Mouse (Mus musculus): Measurements from ENCODE around the gene Lrrfip1. TPM values are rescaled to one million over a fixed set of nuclear protein-coding genes. Genes with fewer than 3 reads are reported as not detected.

Gene Lrrfip1
- polyA plus RNA-seq, 1 experiment from 2014 or later, result 79.0 TPM

DNA sequence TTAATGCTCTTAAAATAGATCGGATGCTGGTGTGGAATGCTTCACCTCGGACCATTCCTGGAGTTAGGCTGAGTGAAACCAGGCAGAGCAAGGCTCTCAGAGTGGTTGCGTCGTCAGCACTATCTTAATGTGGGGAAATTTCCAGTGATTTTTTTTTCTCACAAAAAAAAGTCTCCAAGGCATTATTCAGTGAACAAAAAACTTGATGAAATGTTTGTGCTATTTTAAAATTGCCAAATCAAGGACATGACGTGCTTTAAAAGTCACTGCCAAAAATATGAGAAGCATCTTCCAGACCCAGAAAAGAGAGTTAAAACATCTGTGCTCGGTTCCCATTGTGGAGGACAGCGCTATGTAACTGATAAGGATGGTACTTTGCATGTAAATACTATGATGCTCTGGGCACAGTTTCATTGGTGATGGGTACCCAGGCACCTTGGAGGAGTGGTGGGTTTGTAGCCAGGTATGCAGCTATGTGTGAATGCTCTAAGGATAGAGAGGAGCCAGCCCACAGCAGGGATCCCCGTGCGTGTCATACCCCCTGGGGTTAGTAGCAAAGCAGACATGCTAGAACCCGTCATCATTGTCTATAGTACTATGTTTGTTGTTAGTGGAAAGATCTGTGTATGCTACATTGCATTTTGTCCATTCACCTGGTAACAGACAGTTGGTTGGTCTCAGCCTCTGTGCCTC lies 17.8 kb upstream of the Lrrfip1 start:
- Histone ChIP-seq H3K4me2 (replicated peaks; ENCODE audit: low read depth) (no peak overlapping the region), H3K27ac (replicated peaks) (peak overlapping the region; percentile 45; the same call in 1 of the 2 replicates), H3K36me3 (ENCODE audit: control insufficient read depth, insufficient read depth, low read length) (no peaks in the 10 kb centered on the region), H3K9me3 (ENCODE audit: control insufficient read depth, low read length) (no peaks in the 10 kb centered on the region), H3K4me3 (ENCODE audit: low read depth, low read length) (no peak overlapping the region), H3K4me1 (replicated peaks; ENCODE audit: control insufficient read depth, insufficient read depth) (no peaks in the 10 kb centered on the region), H3K9ac (ENCODE audit: low read length) (no peak overlapping the region), H3K27me3 (ENCODE audit: control insufficient read depth, insufficient read depth, low read length) (no peaks in the 10 kb centered on the region)
- TF ChIP-seq EP300 (optimal IDR thresholded peaks at IDR 0.05), result no peak
- no peak for TF ChIP-seq CTCF (IDR thresholded peaks at IDR 0.05; ENCODE audit: low read depth)
- ATAC-seq (ENCODE audit: low FRiP score, low TSS enrichment), result peak; percentile 73; the same call in 1 of the 2 replicates
- WGBS, result 44% methylated on average over 10 of the region's 10 CpGs
- no peak for DNase-seq (ENCODE audit: low spot score)

DNA sequence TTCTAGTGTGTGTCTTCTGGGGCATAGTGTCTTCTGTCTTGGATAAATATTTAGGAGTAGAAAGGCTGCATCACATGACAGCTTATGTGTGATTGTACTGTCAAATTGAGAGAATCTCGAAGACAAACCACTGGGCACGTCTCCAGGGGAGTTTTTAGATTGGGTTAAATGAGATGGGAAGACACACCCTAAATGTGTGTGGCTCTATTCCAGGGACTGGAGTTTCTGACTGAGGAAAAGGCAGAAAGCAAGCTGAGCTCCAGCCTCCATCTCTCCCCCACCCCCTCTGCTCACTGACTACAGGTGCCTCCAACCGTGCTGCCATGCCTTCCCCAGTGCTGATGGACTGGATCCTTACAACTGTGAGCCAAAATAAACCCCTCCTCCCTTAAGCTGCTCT lies 17.2 kb upstream of the Lrrfip1 start:
- TF ChIP-seq EP300 (optimal IDR thresholded peaks at IDR 0.05) (no peak), CTCF (IDR thresholded peaks at IDR 0.05; ENCODE audit: low read depth) (no peak)
- Histone ChIP-seq H3K4me1 (replicated peaks; ENCODE audit: control insufficient read depth, insufficient read depth) (no peaks in the 10 kb centered on the region), H3K36me3 (ENCODE audit: control insufficient read depth, insufficient read depth, low read length) (no peaks in the 10 kb centered on the region), H3K27ac (replicated peaks) (no peak overlapping the region; the same call in 1 of the 2 replicates), H3K4me2 (replicated peaks; ENCODE audit: low read depth) (no peak overlapping the region), H3K4me3 (ENCODE audit: low read depth, low read length) (no peak overlapping the region), H3K9ac (ENCODE audit: low read length) (no peak overlapping the region), H3K9me3 (ENCODE audit: control insufficient read depth, low read length) (no peaks in the 10 kb centered on the region), H3K27me3 (ENCODE audit: control insufficient read depth, insufficient read depth, low read length) (no peaks in the 10 kb centered on the region)
- ATAC-seq (ENCODE audit: low FRiP score, low TSS enrichment) (no peak), DNase-seq (ENCODE audit: low spot score) (no peak)
- 49% methylated on average over 3 of the region's 3 CpGs for WGBS

DNA sequence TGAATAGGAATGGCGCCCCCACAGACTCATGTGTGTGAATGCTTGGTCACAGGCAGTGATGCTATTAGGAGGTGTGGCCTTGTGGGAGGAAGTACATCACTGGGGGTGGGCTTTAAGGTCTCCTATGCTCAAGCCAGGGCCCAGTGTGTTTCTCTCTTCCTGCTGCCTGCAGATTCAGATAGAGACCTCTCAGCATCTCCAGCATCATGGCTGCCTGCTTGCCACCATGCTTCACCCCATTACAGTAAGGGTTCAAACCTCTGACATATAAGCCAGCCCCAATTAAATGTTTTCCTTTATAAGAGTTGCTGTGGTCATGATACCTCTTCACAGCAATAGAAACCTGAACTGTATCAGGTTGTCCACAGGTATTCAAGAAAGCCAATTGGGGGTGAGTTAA lies 2.6 kb upstream of the Lrrfip1 start:
- no peaks in the 10 kb centered on the region for H3K9me3 ChIP-seq (ENCODE audit: control insufficient read depth, low read length)
- DNase-seq (ENCODE audit: low spot score) (no peak), ATAC-seq (ENCODE audit: low FRiP score, low TSS enrichment) (no peak)
- no peak overlapping the region for H3K4me2 ChIP-seq (replicated peaks; ENCODE audit: low read depth)
- H3K4me1 ChIP-seq (replicated peaks; ENCODE audit: control insufficient read depth, insufficient read depth), result peaks cover 4% of the 10 kb centered on the region
- TF ChIP-seq CTCF (IDR thresholded peaks at IDR 0.05; ENCODE audit: low read depth) (no peak), EP300 (optimal IDR thresholded peaks at IDR 0.05) (no peak)
- H3K36me3 ChIP-seq (ENCODE audit: control insufficient read depth, insufficient read depth, low read length), result no peaks in the 10 kb centered on the region
- H3K27me3 ChIP-seq (ENCODE audit: control insufficient read depth, insufficient read depth, low read length), result no peaks in the 10 kb centered on the region
- WGBS, result 82% methylated on average over 1 of the region's 1 CpGs
- no peak overlapping the region for H3K27ac ChIP-seq (replicated peaks)
- no peak overlapping the region for H3K4me3 ChIP-seq (ENCODE audit: low read depth, low read length)
- no peak overlapping the region for H3K9ac ChIP-seq (ENCODE audit: low read length)

DNA sequence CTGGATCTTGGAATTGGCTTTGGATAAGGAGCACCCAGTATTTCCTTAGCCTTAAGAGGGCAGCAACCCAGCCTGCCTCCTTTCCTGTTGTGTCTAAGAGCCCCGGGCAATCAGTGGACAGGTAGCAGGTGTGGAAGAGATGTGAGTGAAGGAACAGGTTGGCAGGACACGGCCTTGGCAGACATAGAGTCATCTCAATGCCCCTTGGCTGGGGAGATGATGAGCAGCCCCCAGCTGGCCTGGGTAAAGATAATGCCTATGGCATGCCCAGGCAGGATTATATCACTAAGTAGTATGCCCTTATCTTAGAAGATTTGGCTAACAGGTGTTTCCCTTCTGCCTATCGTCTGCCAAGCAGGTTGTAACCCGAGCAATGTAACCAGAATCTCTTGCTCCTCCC lies 1.4 kb upstream of the Lrrfip1 start:
- WGBS, result 45% methylated on average over 4 of the region's 4 CpGs

DNA sequence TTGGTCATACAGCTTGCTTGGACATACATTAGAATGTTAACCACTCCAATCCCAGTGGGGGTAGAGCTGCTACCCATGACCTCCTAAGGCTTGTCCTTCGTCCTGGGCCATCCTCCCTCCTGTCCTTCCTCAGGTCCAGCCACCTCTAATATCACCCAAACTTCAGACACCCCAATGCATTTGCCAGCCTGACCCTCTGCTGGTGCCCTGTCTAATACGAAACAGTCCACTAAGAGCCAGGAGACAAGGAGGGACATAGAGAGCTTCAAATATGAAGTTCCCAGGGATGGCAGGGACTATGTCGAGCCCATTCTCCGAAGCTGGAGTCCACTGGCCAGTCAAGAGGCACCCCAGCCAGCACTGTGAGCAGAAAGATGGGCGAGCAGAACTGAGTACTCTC lies 896 bp upstream of the Lrrfip1 start:
- Histone ChIP-seq H3K9ac (ENCODE audit: low read length) (no peak overlapping the region), H3K4me3 (ENCODE audit: low read depth, low read length) (no peak overlapping the region)
- WGBS, result 87% methylated on average over 5 of the region's 5 CpGs

More for the DNA sequence above, 1.4 kb upstream of the Lrrfip1 start:
- H3K4me2 ChIP-seq (replicated peaks; ENCODE audit: low read depth), result no peak overlapping the region
- H3K9ac ChIP-seq (ENCODE audit: low read length), result no peak overlapping the region
- no peak overlapping the region for H3K27ac ChIP-seq (replicated peaks)
- no peaks in the 10 kb centered on the region for H3K9me3 ChIP-seq (ENCODE audit: control insufficient read depth, low read length)
- ATAC-seq (ENCODE audit: low FRiP score, low TSS enrichment) (no peak), DNase-seq (ENCODE audit: low spot score) (no peak)
- peaks cover 4% of the 10 kb centered on the region for H3K4me1 ChIP-seq (replicated peaks; ENCODE audit: control insufficient read depth, insufficient read depth)
- H3K36me3 ChIP-seq (ENCODE audit: control insufficient read depth, insufficient read depth, low read length), result no peaks in the 10 kb centered on the region
- H3K27me3 ChIP-seq (ENCODE audit: control insufficient read depth, insufficient read depth, low read length), result no peaks in the 10 kb centered on the region
- H3K4me3 ChIP-seq (ENCODE audit: low read depth, low read length), result no peak overlapping the region
- TF ChIP-seq CTCF (IDR thresholded peaks at IDR 0.05; ENCODE audit: low read depth) (no peak), EP300 (optimal IDR thresholded peaks at IDR 0.05) (no peak)

DNA sequence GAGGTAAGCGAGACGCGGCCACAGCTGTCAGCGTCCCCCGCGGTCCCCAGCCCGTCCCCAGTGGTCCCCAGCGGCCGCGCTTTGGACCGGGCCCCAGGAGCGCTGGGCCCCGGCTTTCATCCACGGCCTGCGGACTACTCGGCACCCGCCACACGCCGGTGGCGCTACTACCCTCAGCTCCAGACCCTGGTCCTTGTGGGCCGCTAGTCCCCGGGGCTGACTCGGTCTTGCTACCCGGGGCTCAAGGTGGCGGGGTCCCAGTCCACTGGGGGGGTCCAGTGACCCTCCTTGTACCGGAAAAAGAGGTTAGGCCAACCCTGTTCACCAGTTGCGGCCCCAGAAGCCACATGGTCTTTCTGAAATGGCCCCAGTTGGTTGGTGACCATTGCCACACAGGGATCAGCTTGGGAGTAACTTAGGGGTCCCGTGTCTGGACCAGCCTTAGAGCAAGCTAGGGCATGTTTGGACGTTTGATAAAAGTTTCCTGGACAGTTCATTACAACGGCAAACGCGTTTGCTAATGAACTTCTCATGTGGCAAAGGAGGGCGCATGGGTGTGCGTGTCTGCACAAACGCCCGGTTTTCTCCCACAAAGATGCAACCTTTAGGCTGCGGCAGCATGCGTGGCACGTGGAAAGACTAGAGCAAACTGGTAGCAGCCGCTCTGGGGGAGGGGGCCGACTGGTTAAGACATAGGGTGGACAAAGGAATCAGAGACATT lies 514 bp downstream of the Lrrfip1 start:
- H3K27ac ChIP-seq (replicated peaks), result peak overlapping the region; percentile 35; the same call in 1 of the 2 replicates
- H3K27me3 ChIP-seq (ENCODE audit: control insufficient read depth, insufficient read depth, low read length), result no peaks in the 10 kb centered on the region
- H3K4me1 ChIP-seq (replicated peaks; ENCODE audit: control insufficient read depth, insufficient read depth), result peaks cover 4% of the 10 kb centered on the region
- H3K4me3 ChIP-seq (ENCODE audit: low read depth, low read length), result peak overlapping the region; percentile 70
- peak overlapping the region; percentile 98 for H3K4me2 ChIP-seq (replicated peaks; ENCODE audit: low read depth)
- under 1% methylated on average over 39 of the region's 41 CpGs for whole genome bisulfite sequencing
- ATAC-seq (ENCODE audit: low FRiP score, low TSS enrichment) (peak; percentile 56), DNase-seq (ENCODE audit: low spot score) (no peak)
- no peaks in the 10 kb centered on the region for H3K9me3 ChIP-seq (ENCODE audit: control insufficient read depth, low read length)
- TF ChIP-seq CTCF (IDR thresholded peaks at IDR 0.05; ENCODE audit: low read depth), result peak; percentile 3; the same call in 1 of the 2 replicates
- TF ChIP-seq EP300 (optimal IDR thresholded peaks at IDR 0.05), result no peak
- H3K36me3 ChIP-seq (ENCODE audit: control insufficient read depth, insufficient read depth, low read length), result no peaks in the 10 kb centered on the region
- peak overlapping the region; percentile 82 for H3K9ac ChIP-seq (ENCODE audit: low read length)

More for the DNA sequence above, 896 bp upstream of the Lrrfip1 start:
- Histone ChIP-seq H3K27ac (replicated peaks) (no peak overlapping the region), H3K4me1 (replicated peaks; ENCODE audit: control insufficient read depth, insufficient read depth) (peaks cover 4% of the 10 kb centered on the region), H3K9me3 (ENCODE audit: control insufficient read depth, low read length) (no peaks in the 10 kb centered on the region), H3K36me3 (ENCODE audit: control insufficient read depth, insufficient read depth, low read length) (no peaks in the 10 kb centered on the region), H3K27me3 (ENCODE audit: control insufficient read depth, insufficient read depth, low read length) (no peaks in the 10 kb centered on the region), H3K4me2 (replicated peaks; ENCODE audit: low read depth) (peak overlapping the region; percentile 98; the same call in 1 of the 2 replicates)
- no peak for DNase-seq (ENCODE audit: low spot score)
- no peak for ATAC-seq (ENCODE audit: low FRiP score, low TSS enrichment)
- no peak for TF ChIP-seq EP300 (optimal IDR thresholded peaks at IDR 0.05)
- TF ChIP-seq CTCF (IDR thresholded peaks at IDR 0.05; ENCODE audit: low read depth), result no peak

All from stomach, postnatal 0 days (tissue).